Mouse (Mus musculus) heart, postnatal 10 days (tissue): ENCODE data around the gene Taf6. TPM values are rescaled to one million over a fixed set of nuclear protein-coding genes. Genes with fewer than 3 reads are reported as not detected.

ENCODE experiments used
- DNase-seq, 2 experiments: peaks; one replicate each; pipeline ENCODE4 v3.0.0; 2021
- intact Hi-C: fragments of 180-260 bp; cut with DNase I; formaldehyde crosslinking; loops from one replicate; pipeline ENCODE4 v1.15.1; 2025
- total RNA-seq, 2 experiments: library from RNA; stranded (reverse); gene quantifications; 2 replicates each; pipeline ENCODE4 v1.2.3; 2021

Taf6 gene
- total RNA-seq, 2 experiments from 2014 or later = 24.4 to 27.6 TPM

DNA sequence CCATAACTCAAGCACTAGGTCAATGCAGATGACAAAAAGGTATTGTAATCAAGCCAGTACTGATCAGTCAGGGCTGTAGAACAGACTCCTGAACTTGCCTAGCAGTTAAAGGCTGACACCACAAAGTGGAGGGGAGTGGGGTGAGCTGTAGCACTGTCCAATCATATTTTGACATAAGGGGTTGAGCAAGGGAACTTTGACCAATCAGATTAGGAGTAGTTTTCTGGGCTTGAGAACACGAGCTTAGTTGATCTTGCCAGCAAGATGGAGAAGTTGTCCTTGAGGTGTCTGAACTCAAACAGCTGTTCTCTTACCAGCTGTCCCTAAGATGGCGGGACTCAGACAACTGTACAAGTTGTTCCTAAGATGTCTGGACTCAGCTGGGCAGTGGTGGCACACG lies 14.0 kb downstream of the Taf6 start:
- intact Hi-C loops = no loop called here
- no peak for DNase-seq

DNA sequence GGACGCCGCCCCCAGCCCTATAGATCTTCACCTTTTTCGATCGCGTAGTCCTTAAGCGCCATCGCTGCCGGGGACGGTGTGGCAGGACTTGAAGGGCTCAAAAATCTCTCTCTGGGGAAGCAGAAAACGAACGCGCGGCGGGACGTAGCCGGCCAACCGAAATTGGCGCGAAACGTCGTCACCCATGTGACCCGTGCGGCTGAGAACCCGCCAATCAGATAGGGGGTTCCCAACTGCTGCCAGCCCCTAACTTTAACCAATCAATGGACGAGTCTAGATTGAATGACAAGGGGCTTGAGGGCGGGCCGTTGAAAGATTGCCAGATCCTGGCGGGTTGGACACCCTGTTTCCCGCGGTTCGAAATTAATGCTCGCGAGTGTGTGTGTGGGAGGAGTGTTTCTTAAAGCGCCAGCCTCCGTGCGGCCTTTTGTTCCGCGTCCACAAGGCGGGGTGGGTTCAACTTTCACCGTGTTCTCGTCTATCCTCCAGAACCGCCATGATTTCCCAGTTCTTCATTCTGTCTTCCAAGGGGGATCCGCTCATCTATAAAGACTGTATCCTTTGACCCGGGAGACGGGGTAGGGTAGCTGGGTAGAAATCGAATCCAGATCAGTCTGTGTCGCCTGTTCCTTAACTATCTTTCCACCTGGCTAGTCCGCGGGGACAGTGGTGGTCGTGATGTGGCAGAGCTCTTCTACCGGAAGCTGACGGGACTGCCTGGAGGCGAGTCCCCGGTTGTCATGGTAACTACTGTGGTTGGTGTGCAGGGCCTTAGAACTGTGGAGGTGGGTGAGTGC lies 15.4 kb downstream of the Taf6 start, which contains the start of the genes Ap4m1 and Mcm7:
Gene Ap4m1, plus strand, starts transcription at position 308 of the 797 bp plus-strand sequence.
Gene Mcm7, minus strand, starts transcription at position 728 of the 797 bp plus-strand sequence.
- intact Hi-C loops = no loop called here
- peak; percentile 99 for DNase-seq

DNA sequence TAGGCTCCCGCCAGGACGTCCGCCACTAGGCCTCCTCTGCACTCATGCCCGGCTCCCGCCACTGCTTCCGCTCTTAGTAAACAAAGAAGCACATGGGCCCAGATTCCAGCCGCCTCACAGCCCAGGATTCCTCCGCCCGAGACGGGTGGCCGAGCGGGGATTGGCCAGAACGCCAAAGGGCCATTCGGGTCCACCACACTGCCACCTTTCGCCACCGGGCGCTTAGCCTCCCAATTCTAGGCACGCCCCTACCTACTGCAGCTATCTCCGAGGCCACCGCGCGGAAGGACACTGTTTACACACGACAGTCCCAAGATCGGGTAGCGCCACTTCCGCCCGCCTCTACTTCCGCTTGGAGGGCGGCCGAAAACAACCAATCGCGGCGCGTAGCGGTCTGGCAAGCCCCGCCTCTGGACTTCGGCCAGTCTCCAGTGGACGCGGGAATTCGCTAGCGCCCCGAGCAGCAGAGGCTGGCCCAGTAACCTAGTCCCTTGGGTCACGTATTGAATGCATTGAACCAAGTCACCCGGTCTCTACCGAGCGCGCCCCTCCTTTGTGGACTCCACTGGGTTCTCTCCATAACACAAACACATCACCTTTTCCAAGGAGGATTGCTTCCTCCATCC lies 16.2 kb downstream of the Taf6 start:
- DNase-seq = peak; percentile 98 to 99
- intact Hi-C loops = no loop called here

DNA sequence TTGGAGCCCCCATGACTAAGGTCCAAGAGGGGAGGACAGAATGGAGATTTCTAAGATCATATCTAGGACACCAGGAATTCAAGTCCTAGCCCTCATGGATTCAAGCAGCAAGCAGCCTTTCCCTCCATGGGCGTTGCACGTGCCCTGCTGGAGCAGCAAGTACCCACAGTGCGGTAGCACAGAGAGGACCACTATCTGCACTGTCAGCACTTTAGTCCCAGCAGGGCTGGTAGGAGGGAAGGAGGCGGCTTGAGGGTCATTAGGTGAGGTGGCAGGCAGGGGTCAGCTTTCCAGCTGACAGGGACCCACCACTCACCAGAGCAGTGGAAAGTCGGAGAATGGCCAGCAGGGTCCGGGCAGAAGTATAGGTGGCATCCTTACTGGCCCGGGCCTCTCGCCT lies 21.7 kb downstream of the Taf6 start:
- intact Hi-C loops = loop anchor here (10.0 kb wide), 1 partner anchor 381 kb away; the partner anchor contains the start of genes Mepce and Zcwpw1
- DNase-seq = no peak

DNA sequence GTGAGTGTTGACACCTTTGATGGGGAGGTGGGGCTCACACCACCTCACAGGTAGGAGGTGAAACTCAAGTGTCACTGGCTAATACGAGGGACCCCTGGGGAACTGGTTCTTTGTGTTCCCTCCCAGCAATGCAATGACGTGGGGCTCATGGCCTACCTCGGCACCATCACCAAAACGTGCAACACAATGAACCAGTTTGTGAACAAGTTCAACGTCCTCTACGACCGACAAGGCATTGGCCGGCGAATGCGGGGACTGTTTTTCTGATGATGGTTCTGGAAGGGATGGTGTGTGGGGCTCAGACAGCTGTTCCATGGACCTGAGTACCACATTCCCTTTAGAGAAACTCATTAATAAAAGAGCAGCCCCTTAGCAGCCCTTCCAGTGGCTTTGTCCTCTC lies 23.6 kb downstream of the Taf6 start:
- no peak for DNase-seq
- intact Hi-C loops = loop anchor here (10.0 kb wide), 1 partner anchor 379 kb away; the partner anchor contains the start of genes Mepce and Zcwpw1

DNA sequence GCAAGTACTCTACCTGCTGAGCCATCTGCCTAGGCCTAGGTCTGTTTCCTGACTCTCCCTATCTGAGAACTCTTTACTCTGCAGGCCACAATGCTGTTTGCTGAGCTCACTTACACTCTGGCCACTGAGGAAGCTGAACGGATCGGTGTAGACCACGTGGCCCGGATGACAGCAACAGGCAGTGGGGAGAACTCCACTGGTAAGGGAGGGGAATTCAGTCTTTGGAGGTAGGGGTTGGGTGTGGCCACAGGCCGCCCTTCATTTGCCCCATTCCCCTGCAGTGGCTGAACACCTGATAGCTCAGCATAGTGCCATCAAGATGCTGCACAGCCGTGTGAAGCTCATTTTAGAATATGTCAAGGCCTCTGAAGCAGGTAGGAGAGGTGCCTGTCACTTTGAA lies 24.2 kb downstream of the Taf6 start:
- intact Hi-C loops = loop anchor here (10.0 kb wide), 1 partner anchor 378 kb away; the partner anchor contains the start of genes Mepce and Zcwpw1
- DNase-seq = no peak

DNA sequence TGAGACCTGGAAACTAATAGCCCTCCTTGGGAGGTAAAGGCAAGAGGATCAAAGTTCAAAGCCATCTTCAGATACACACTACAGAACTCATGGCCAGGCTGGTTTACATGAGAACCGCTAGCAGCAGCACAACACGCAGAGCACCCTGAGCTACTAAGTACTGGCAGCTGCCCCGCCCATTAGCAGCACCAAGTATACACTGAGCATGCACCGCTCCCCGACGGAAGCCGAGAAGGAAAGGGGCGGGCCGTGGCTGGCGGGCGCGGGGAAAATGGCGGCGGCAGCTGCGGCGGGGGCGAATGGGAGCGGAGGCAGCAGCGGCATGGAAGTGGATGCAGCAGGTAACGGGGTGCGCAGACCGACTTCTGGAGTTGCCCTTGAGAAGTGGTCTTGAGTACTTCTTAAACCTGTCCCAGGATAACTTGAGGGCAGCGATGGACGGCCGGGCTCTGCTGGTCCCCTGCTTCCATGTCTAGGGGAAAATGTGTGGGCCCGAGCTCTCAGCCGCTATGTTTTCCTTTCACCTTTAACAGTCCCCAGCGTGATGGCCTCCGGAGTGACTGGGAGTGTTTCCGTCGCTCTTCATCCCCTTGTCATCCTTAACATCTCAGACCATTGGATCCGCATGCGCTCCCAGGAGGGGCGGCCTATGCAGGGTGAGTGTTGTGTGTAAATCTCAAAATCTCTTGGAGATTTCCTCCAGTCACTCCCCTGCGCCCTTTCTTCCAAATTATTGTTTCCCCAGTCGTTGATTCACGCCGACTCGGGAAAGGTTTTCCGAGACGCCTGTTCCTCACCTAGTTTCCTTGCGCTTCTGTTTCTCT lies 26.2 kb downstream of the Taf6 start, which contains the start of gene Cops6:
Gene Cops6, plus strand, starts transcription at position 230 of the 824 bp plus-strand sequence.
- intact Hi-C loops = loop anchor here (10.0 kb wide), 1 partner anchor 376 kb away; the partner anchor contains the start of genes Mepce and Zcwpw1
- peak; percentile 95 to 97 for DNase-seq

DNA sequence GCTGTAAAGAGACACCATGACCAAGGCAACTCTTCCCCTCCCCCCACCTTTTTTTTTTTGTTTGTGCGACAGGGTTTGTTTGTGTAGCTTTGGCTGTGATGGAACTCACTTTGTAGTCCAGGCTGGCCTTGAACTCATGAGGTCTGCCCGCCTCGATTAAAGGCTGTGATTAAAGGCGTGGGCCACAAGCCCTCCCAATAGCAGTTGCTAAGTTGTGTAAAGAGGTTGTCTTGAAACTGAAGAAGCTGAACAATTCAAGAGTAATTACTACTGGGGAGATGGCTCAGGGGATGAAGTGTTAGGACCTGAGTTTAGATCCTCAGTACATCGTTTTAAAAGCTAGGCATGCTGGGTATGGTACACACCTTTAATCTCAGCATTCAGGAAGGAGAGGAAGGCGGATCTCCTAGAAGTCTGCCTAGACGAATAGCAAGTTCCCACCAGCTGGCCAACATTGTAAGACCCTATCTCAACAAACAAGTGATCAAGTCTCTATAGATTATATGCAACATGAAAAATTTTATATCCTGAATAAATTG lies 27.0 kb downstream of the Taf6 start:
- intact Hi-C loops = loop anchor here (10.0 kb wide), 1 partner anchor 375 kb away; the partner anchor contains the start of genes Mepce and Zcwpw1
- no peak for DNase-seq

DNA sequence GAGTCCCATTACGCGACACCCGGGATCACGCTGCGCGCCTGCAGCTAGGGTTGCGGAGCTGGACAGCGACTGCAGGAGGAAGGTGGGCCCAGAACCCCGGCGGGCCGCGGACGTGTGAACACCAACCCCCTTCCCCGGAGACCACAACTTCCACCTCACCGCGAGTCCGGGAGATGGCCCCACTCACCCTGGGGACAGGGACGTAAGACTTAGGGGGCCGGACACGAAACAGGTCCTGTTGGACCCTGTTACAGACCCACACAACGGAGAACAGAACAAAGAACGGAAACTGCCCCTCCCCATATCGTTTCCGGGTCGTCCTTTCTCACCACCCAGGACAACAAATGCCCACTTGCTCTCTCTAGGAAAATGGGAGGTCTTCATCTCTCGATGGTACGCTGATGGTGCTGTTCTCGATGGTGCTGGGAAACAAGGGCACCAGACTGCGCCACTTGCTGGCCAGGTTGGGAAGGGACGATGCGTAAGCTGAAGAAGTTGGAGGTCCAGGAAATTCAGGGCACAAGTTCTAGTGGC lies 31.7 kb downstream of the Taf6 start, which contains the start of gene Zfp113:
Gene Zfp113, minus strand, starts transcription at position 302 of the 534 bp plus-strand sequence.
- intact Hi-C loops = loop anchor here (1.0 to 5.0 kb wide), 2 partner anchors 38 to 268 kb away; no protein-coding TSS in a partner anchor
- DNase-seq = peak; percentile 93 to 95

DNA sequence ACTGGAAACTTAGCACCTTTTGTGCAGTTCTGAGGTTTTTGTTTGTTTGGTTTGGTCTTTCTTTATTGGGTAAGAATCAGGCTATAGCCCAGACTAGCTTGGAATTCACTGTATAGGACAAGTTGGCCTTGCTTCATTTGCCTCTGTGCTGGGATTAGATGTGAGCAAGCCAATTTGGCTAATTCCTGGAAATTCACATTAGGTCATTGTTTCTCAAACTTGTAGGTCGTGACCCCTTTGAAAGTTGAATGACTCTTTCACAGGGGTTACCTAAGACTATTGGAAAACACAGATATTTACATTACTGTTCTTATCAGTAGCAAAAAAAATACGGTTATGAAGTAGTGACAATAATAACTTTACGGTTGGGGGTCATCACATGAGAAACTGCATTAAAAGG lies 32.9 kb downstream of the Taf6 start:
- intact Hi-C loops = loop anchor here (5.0 kb wide), 1 partner anchor 67 kb away; the partner anchor contains the start of gene Zkscan1

DNA sequence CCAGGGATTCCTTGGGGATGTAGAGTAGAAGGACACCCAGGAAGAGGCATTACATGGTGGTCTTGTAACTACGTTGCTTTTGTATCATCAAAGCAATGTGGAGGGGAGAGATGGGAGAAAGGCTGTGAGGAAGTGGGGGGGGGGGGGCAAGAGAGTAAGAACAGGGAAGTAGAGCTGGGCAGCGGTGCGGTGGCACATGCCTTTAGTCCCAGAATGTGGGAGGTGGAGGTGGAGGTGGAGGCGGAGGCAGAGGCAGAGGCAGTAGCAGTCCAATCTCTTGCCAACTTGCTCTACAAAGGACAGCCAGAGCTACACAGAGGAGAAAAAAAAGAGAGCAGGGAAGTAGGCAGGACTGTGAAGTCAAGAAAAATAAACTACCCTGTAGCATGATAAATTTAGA lies 48.7 kb downstream of the Taf6 start:
- intact Hi-C loops = loop anchor here (5.0 kb wide), 1 partner anchor 251 kb away; no protein-coding TSS in a partner anchor
- DNase-seq = no peak

More for the DNA sequence above, 32.9 kb downstream of the Taf6 start:
- no peak for DNase-seq

DNA sequence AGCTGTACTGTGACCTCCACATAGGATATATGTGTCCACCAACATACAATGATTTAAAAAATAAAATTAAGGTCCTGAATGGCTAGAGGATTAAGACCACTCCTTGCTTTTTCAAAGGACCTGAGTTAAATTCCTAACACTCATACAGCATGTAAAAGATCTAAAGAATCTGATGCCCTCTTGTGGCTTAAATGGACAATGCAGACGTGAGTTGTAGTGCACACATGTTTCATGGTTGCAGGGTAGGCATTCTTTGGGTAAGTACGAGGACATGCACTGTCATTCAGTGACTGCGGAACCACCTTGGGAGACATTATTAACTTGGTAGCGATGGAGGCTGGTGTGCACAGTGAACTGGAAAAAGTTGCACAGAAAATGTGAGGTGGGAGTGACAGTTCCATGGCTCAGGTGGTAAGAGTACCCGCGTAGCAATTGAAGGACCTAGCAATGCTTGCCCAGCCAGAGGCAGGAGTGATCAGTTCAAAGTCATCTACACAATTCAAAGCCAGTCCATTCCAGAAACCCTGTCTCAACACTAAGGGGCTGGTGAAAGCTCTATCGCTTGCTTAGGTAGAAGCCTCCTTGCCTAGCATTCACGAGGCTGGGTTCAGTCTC lies 49.2 kb downstream of the Taf6 start:
- DNase-seq = peak; percentile 47 to 66
- intact Hi-C loops = loop anchor here (5.0 kb wide), 1 partner anchor 251 kb away; no protein-coding TSS in a partner anchor

DNA sequence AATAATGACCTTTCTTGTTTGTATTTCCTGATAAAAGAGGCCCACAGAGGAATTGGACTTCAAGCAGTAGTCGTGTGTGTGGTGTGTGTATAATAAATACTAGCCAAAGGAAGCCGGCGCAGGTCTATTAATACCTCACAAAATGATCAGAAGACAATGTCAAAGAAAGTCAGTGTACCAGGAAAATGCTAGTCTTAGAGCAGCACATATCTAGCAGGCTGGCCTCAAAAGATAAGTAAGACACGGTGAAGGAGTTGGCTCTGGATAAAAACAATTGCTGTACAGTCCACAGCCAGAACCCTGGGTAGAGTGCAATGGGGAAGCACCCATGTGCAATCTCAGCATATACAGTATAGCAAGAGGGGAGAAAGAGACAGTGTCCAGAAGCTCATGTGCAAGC lies 50.0 kb downstream of the Taf6 start:
- DNase-seq = no peak
- intact Hi-C loops = loop anchor here (5.0 kb wide), 1 partner anchor 250 kb away; no protein-coding TSS in a partner anchor

DNA sequence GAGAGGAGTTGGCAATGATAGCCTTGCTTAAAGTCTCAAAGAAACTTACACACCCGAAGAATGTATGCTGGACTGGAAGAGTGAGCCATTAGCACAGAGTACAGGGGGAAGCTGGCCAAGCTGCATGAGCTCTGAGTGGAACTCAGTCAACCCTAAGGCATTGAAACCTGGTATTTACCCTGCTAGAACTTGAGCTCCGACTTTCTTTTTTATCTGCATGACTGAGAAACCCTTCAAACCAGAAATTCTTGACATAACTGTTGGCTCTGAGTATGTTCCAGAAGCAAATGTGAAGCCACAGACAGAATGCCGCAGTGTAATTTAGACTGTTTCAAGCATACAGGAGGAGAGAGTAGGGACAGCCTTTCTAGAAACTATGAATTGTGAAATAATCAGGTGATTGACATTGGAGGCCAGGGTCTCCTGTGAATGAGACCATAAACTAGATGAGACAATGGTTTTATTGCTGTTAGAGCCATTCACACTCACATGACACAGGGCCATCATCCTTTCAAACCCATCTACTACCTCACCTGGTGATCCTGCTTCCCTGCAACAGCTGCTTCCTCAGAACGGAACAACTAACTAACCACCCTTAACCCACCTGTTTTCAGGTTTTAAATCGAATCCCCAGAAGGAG lies 54.7 kb downstream of the Taf6 start:
- intact Hi-C loops = no loop called here

More for the DNA sequence above, 54.7 kb downstream of the Taf6 start:
- no peak for DNase-seq
